Mouse (Mus musculus): ENCODE results near the gene Coro1c. TPM values are rescaled to one million over a fixed set of nuclear protein-coding genes. Genes with fewer than 3 reads are reported as not detected.

Gene Coro1c
- total and polyA plus RNA-seq, 2 experiments from 2014 or later = 149 to 151 TPM

- peak; percentile 35 for DNase-seq (ENCODE audit: low spot score)
Measured at GRCm38 (mm10) chr5:113950786-113951692, 42.5 kb upstream of the Coro1c start.

GRCm38 (mm10) chr5:113950133-113950532 lies 41.6 kb upstream of the Coro1c start:
- H3K4me3 ChIP-seq (ENCODE audit: low read length) = no peak overlapping the region
- no peak overlapping the region for H3K9ac ChIP-seq (replicated peaks; ENCODE audit: low read length)
- no peaks in the 10 kb centered on the region for H3K4me1 ChIP-seq (ENCODE audit: insufficient read depth, low read length)
- H3K27me3 ChIP-seq (ENCODE audit: insufficient read depth, low read length) = no peaks in the 10 kb centered on the region
- no peak overlapping the region for H3K4me2 ChIP-seq (ENCODE audit: low read depth, low read length)
- DNase-seq (ENCODE audit: low spot score) (no peak), ATAC-seq (no peak)
- H3K27ac ChIP-seq = no peak overlapping the region
- peaks cover 42% of the 10 kb centered on the region for H3K36me3 ChIP-seq (ENCODE audit: insufficient read depth, low read length)
- no peak for TF ChIP-seq CTCF (IDR thresholded peaks at IDR 0.05; ENCODE audit: low read depth)
- no peaks in the 10 kb centered on the region for H3K9me3 ChIP-seq (ENCODE audit: low read length)
- WGBS = 58% methylated on average over 17 of the region's 17 CpGs

More at GRCm38 (mm10) chr5:113950786-113951692, 42.5 kb upstream of the Coro1c start:
- WGBS = 63% methylated on average over 19 of the region's 19 CpGs
- Histone ChIP-seq H3K27me3 (ENCODE audit: insufficient read depth, low read length) (no peaks in the 10 kb centered on the region), H3K27ac (no peak overlapping the region), H3K36me3 (ENCODE audit: insufficient read depth, low read length) (peaks cover 38% of the 10 kb centered on the region), H3K4me3 (ENCODE audit: low read length) (no peak overlapping the region), H3K9ac (replicated peaks; ENCODE audit: low read length) (no peak overlapping the region), H3K4me2 (ENCODE audit: low read depth, low read length) (no peak overlapping the region), H3K4me1 (ENCODE audit: insufficient read depth, low read length) (no peaks in the 10 kb centered on the region), H3K9me3 (ENCODE audit: low read length) (no peaks in the 10 kb centered on the region)
- TF ChIP-seq CTCF (IDR thresholded peaks at IDR 0.05; ENCODE audit: low read depth) = no peak
- no peak for ATAC-seq

GRCm38 (mm10) chr5:113947280-113947679 lies 38.7 kb upstream of the Coro1c start:
- no peak overlapping the region for H3K4me3 ChIP-seq (ENCODE audit: low read length)
- no peak overlapping the region for H3K4me2 ChIP-seq (ENCODE audit: low read depth, low read length)
- TF ChIP-seq CTCF (IDR thresholded peaks at IDR 0.05; ENCODE audit: low read depth) = peak; percentile 14; the same call in 1 of the 2 replicates
- H3K9ac ChIP-seq (replicated peaks; ENCODE audit: low read length) = no peak overlapping the region
- no peak overlapping the region for H3K27ac ChIP-seq
- no peaks in the 10 kb centered on the region for H3K4me1 ChIP-seq (ENCODE audit: insufficient read depth, low read length)
- H3K27me3 ChIP-seq (ENCODE audit: insufficient read depth, low read length) = no peaks in the 10 kb centered on the region
- DNase-seq (ENCODE audit: low spot score) (no peak), ATAC-seq (no peak)
- H3K9me3 ChIP-seq (ENCODE audit: low read length) = no peaks in the 10 kb centered on the region
- H3K36me3 ChIP-seq (ENCODE audit: insufficient read depth, low read length) = peaks cover 52% of the 10 kb centered on the region
- WGBS = 76% methylated on average over 2 of the region's 2 CpGs

- no peak for TF ChIP-seq CTCF (IDR thresholded peaks at IDR 0.05; ENCODE audit: low read depth)
- ATAC-seq (no peak), DNase-seq (ENCODE audit: low spot score) (no peak)
- Histone ChIP-seq H3K4me2 (ENCODE audit: low read depth, low read length) (no peak overlapping the region), H3K9me3 (ENCODE audit: low read length) (no peaks in the 10 kb centered on the region), H3K27me3 (ENCODE audit: insufficient read depth, low read length) (no peaks in the 10 kb centered on the region), H3K4me3 (ENCODE audit: low read length) (no peak overlapping the region), H3K36me3 (ENCODE audit: insufficient read depth, low read length) (peaks cover 58% of the 10 kb centered on the region), H3K9ac (replicated peaks; ENCODE audit: low read length) (no peak overlapping the region), H3K4me1 (ENCODE audit: insufficient read depth, low read length) (no peaks in the 10 kb centered on the region), H3K27ac (no peak overlapping the region)
- WGBS = 90% methylated on average over 6 of the region's 6 CpGs
Measured at GRCm38 (mm10) chr5:113945126-113945525, 36.6 kb upstream of the Coro1c start.

- WGBS = 65% methylated on average over 12 of the region's 12 CpGs
- DNase-seq (ENCODE audit: low spot score) (peak; percentile 25), ATAC-seq (no peak)
- Histone ChIP-seq H3K4me1 (ENCODE audit: insufficient read depth, low read length) (no peaks in the 10 kb centered on the region), H3K27ac (peak overlapping the region; percentile 45; the same call in 1 of the 2 replicates), H3K36me3 (ENCODE audit: insufficient read depth, low read length) (peaks cover 53% of the 10 kb centered on the region), H3K4me3 (ENCODE audit: low read length) (no peak overlapping the region), H3K4me2 (ENCODE audit: low read depth, low read length) (no peak overlapping the region), H3K27me3 (ENCODE audit: insufficient read depth, low read length) (no peaks in the 10 kb centered on the region), H3K9ac (replicated peaks; ENCODE audit: low read length) (no peak overlapping the region), H3K9me3 (ENCODE audit: low read length) (no peaks in the 10 kb centered on the region)
- TF ChIP-seq CTCF (IDR thresholded peaks at IDR 0.05; ENCODE audit: low read depth) = no peak
Measured at GRCm38 (mm10) chr5:113943328-113943727, 34.8 kb upstream of the Coro1c start.

- Histone ChIP-seq H3K27ac (no peak overlapping the region), H3K27me3 (ENCODE audit: insufficient read depth, low read length) (no peaks in the 10 kb centered on the region), H3K9me3 (ENCODE audit: low read length) (no peaks in the 10 kb centered on the region), H3K4me3 (ENCODE audit: low read length) (no peak overlapping the region), H3K4me2 (ENCODE audit: low read depth, low read length) (no peak overlapping the region), H3K9ac (replicated peaks; ENCODE audit: low read length) (no peak overlapping the region), H3K36me3 (ENCODE audit: insufficient read depth, low read length) (peaks cover 53% of the 10 kb centered on the region), H3K4me1 (ENCODE audit: insufficient read depth, low read length) (no peaks in the 10 kb centered on the region)
- WGBS = 90% methylated on average over 12 of the region's 12 CpGs
- peak; percentile 71 for TF ChIP-seq CTCF (IDR thresholded peaks at IDR 0.05; ENCODE audit: low read depth)
- ATAC-seq (peak; percentile 71), DNase-seq (ENCODE audit: low spot score) (peak; percentile 61)
Measured at GRCm38 (mm10) chr5:113942580-113942979, 34.0 kb upstream of the Coro1c start.

All from hindbrain, postnatal 0 days (tissue).